In the genomic region with DNA sequence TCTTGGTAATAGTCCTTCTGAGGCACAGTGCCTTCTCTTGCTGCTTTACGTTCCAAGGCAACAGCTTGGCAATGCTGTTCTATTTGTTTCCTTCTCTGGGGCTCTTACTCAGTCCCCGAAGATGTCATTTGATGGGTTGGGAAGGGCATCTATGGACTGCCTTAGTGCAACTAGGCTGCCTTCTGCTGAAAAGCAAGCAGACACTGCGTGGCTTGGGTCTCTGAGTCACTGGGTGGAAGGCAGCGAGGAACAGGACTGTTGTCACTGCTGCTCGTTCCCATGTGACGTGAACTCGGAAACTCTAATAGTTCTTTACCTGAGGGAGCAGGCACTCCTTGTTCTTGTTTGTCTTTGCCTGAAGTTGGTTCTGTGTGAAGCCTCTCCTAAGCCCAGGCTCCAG, we compare ENCODE assay signal across 39 mouse cellular contexts. TPM values are rescaled to one million over a fixed set of nuclear protein-coding genes. Genes with fewer than 3 reads are reported as not detected.
"Had no signal": no experiment of that assay in that cellular context is flagged by ENCODE, and none has a peak within 500 bp of the region (broad histone marks: within the 10 kb centered on the region; RNA-seq: fewer than 3 reads in every experiment).

No protein-coding gene starts in this region.

- H3K9me3 ChIP-seq: heart, embryonic 13.5 days; heart, embryonic 15.5 days; hindbrain, embryonic 13.5 days; hindbrain, embryonic 15.5 days; kidney, embryonic 15.5 days; limb, embryonic 13.5 days; limb, embryonic 15.5 days had no signal

- H3K27me3 ChIP-seq: heart, embryonic 13.5 days; heart, embryonic 15.5 days; hindbrain, embryonic 13.5 days; hindbrain, embryonic 15.5 days; limb, embryonic 13.5 days; limb, embryonic 15.5 days had no signal

- H3K27ac ChIP-seq: heart, embryonic 13.5 days; heart, embryonic 15.5 days; hindbrain, embryonic 13.5 days; hindbrain, embryonic 15.5 days; hindbrain, postnatal 0 days; kidney, embryonic 15.5 days; kidney, postnatal 0 days; limb, embryonic 13.5 days; limb, embryonic 15.5 days had no signal

- H3K4me1 ChIP-seq: hindbrain, embryonic 15.5 days; limb, embryonic 13.5 days; limb, embryonic 15.5 days had no signal

- DNase-seq: gastrocnemius, postnatal 14 days; gastrocnemius, postnatal 36 days; heart, adult 18-20 months; heart, postnatal 14 days; heart, postnatal 36 days; kidney, adult 11 months; kidney, adult 2 months; kidney, adult 9 months; kidney, postnatal 14 days; kidney, postnatal 36 days; layer of hippocampus, adult 9-11 months; layer of hippocampus, postnatal 36 days; left cerebral cortex, postnatal 4 days had no signal

- ATAC-seq: hindbrain, postnatal 0 days had no signal

- H3K36me3 ChIP-seq: heart, embryonic 13.5 days; heart, embryonic 15.5 days; limb, embryonic 15.5 days had no signal

- H3K9ac ChIP-seq: heart, embryonic 13.5 days; heart, embryonic 15.5 days; hindbrain, embryonic 13.5 days; hindbrain, embryonic 15.5 days; kidney, embryonic 15.5 days; limb, embryonic 13.5 days; limb, embryonic 15.5 days had no signal

- H3K4me2 ChIP-seq: heart, embryonic 11.5 days; heart, embryonic 13.5 days; heart, embryonic 15.5 days; hindbrain, embryonic 13.5 days; hindbrain, embryonic 15.5 days; kidney, embryonic 15.5 days; limb, embryonic 13.5 days; limb, embryonic 15.5 days; liver, embryonic 11.5 days had no signal

- H3K4me3 ChIP-seq: heart, embryonic 13.5 days; heart, embryonic 15.5 days; hindbrain, embryonic 13.5 days; hindbrain, embryonic 15.5 days; kidney, embryonic 15.5 days; limb, embryonic 13.5 days; limb, embryonic 15.5 days had no signal

RNA-seq across cellular contexts. Expression of a gene that starts 11.9 kb away (rescaled TPM):
- total RNA-seq: gastrocnemius, adult 18-20 months; gastrocnemius, adult 8-10 months; gastrocnemius, postnatal 14 days; gastrocnemius, postnatal 36 days; heart, adult 18-20 months; heart, postnatal 14 days; heart, postnatal 36 days; hematopoietic stem cell, adult 5-6 weeks; hindbrain, postnatal 0 days; layer of hippocampus, adult 18-20 months; layer of hippocampus, adult 8-10 months; layer of hippocampus, postnatal 14 days; layer of hippocampus, postnatal 36 days; left cerebral cortex, adult 18-20 months; left cerebral cortex, adult 8-10 months; left cerebral cortex, postnatal 10 days; left cerebral cortex, postnatal 25 days; left cerebral cortex, postnatal 4 days had no signal
- polyA plus RNA-seq: heart, embryonic 11.5 days; heart, embryonic 13.5 days; heart, embryonic 15.5 days; heart, postnatal 0 days; hindbrain, embryonic 11.5 days; hindbrain, embryonic 13.5 days; hindbrain, embryonic 15.5 days; hindbrain, postnatal 0 days; intestine, embryonic 14.5 days; kidney, adult 2 months; kidney, embryonic 15.5 days; kidney, postnatal 0 days; large intestine, adult 2 months; limb, embryonic 11.5 days; limb, embryonic 13.5 days; limb, embryonic 15.5 days; liver, embryonic 11.5 days had no signal

RNA-seq across cellular contexts. Expression of a gene that starts 29.1 kb away (rescaled TPM):
- total RNA-seq: gastrocnemius, adult 18-20 months; gastrocnemius, adult 8-10 months; gastrocnemius, postnatal 14 days; gastrocnemius, postnatal 36 days; hematopoietic stem cell, adult 5-6 weeks; hindbrain, postnatal 0 days; layer of hippocampus, postnatal 14 days; layer of hippocampus, postnatal 36 days; left cerebral cortex, adult 18-20 months; left cerebral cortex, postnatal 10 days; left cerebral cortex, postnatal 25 days; left cerebral cortex, postnatal 4 days had no signal
- polyA plus RNA-seq: intestine, embryonic 14.5 days; large intestine, adult 2 months; liver, embryonic 11.5 days had no signal

RNA-seq across cellular contexts. Expression of a gene that starts 45.4 kb away (rescaled TPM):
- total RNA-seq: hematopoietic stem cell, adult 5-6 weeks; layer of hippocampus, adult 18-20 months; layer of hippocampus, adult 8-10 months; layer of hippocampus, postnatal 36 days; left cerebral cortex, postnatal 10 days; left cerebral cortex, postnatal 25 days; left cerebral cortex, postnatal 4 days had no signal
